In genomic region chr12:73123093-73124041, GRCm38 (mm10) we compare ENCODE assay signal across 8 mouse cellular contexts. TPM values are rescaled to one million over a fixed set of nuclear protein-coding genes. Genes with fewer than 3 reads are reported as not detected.
DNase-seq lines count a peak whose midpoint lies in the region; ATAC-seq and TF ChIP-seq lines count a peak whose summit lies in the region.

Gene Mnat1 (plus strand): TSS chr12:73123717.

- H3K4me1 ChIP-seq in G1E (ENCODE audit: insufficient read depth, low read depth, low read length): peaks cover 28% of the 10 kb centered on the region
- peaks cover 3% of the 10 kb centered on the region for H3K4me1 ChIP-seq in forebrain, embryonic 16.5 days (replicated peaks; ENCODE audit: control insufficient read depth, insufficient read depth, low read length)
- peaks cover 16% of the 10 kb centered on the region for H3K4me1 ChIP-seq in lung, embryonic 15.5 days

- under 1% methylated on average over 23 of the region's 23 CpGs for WGBS in forebrain, embryonic 16.5 days
- 1% methylated on average over 23 of the region's 23 CpGs for WGBS in lung, embryonic 15.5 days

- no peak within 1 kb of the TSS for H3K27ac ChIP-seq in forebrain, embryonic 16.5 days (ENCODE audit: low read length)
- H3K27ac ChIP-seq in lung, embryonic 15.5 days: 0 out of 2 replicates have a peak within 1 kb of the TSS, but pooled peaks have one; percentile 47

- H3K9me3 ChIP-seq in G1E (replicated peaks): no peaks in the 10 kb centered on the region
- H3K9me3 ChIP-seq in forebrain, embryonic 16.5 days (ENCODE audit: control insufficient read depth, low read length): no peaks in the 10 kb centered on the region
- no peaks in the 10 kb centered on the region for H3K9me3 ChIP-seq in lung, embryonic 15.5 days

- H3K9ac ChIP-seq in forebrain, embryonic 16.5 days (replicated peaks; ENCODE audit: low read depth, low read length): peak within 1 kb of the TSS; percentile 78
- peak within 1 kb of the TSS; percentile 72 for H3K9ac ChIP-seq in lung, embryonic 15.5 days

- peak within 1 kb of the TSS; percentile 81 for H3K4me3 ChIP-seq in G1E (ENCODE audit: low read depth, low read length)
- H3K4me3 ChIP-seq in forebrain, embryonic 16.5 days (replicated peaks; ENCODE audit: low read length): peak within 1 kb of the TSS; percentile 81
- peak within 1 kb of the TSS; percentile 86 for H3K4me3 ChIP-seq in lung, embryonic 15.5 days

- no peaks in the 10 kb centered on the region for H3K27me3 ChIP-seq in G1E (ENCODE audit: insufficient read depth, low read length)
- no peaks in the 10 kb centered on the region for H3K27me3 ChIP-seq in forebrain, embryonic 16.5 days (replicated peaks; ENCODE audit: control insufficient read depth, insufficient read depth, low read length)
- no peaks in the 10 kb centered on the region for H3K27me3 ChIP-seq in lung, embryonic 15.5 days

- TF ChIP-seq CTCF in G1E (IDR thresholded peaks at IDR 0.05; ENCODE audit: low read depth, low read length): no peak

- DNase-seq in G1E (ENCODE audit: low spot score): peak; percentile 78
- DNase-seq in cerebellum, adult 18-20 months: peak; percentile 77 to 90
- peak; percentile 93 for DNase-seq in heart, postnatal 4 days
- peak; percentile 47 to 77 for DNase-seq in layer of hippocampus, adult 8-10 months (ENCODE audit: low spot score in 2 of 2)
- peak; percentile 23 for DNase-seq in ovary, adult 18-20 months (ENCODE audit: low spot score)
- DNase-seq in thymus, postnatal 0 days (ENCODE audit: low spot score): peak; percentile 79

- peak within 1 kb of the TSS; percentile 66 for H3K4me2 ChIP-seq in forebrain, embryonic 16.5 days (ENCODE audit: low read length)
- peak within 1 kb of the TSS; percentile 60 for H3K4me2 ChIP-seq in lung, embryonic 15.5 days

- H3K36me3 ChIP-seq in G1E (replicated peaks): peaks cover 5% of the 10 kb centered on the region
- no peaks in the 10 kb centered on the region for H3K36me3 ChIP-seq in forebrain, embryonic 16.5 days (ENCODE audit: control insufficient read depth, insufficient read depth)
- H3K36me3 ChIP-seq in lung, embryonic 15.5 days: no peaks in the 10 kb centered on the region

- ATAC-seq in G1E (ENCODE audit: extremely low read depth, insufficient number of reproducible peaks, low FRiP score, poor library complexity, severe bottlenecking): peak; percentile 80
- peak; percentile 78 for ATAC-seq in forebrain, embryonic 16.5 days
- ATAC-seq in lung, embryonic 15.5 days (ENCODE audit: borderline replicate concordance, extremely low read depth, low FRiP score, low TSS enrichment): peak; percentile 42

RNA-seq across cellular contexts. Expression of gene Mnat1, which starts in this region (rescaled TPM):
- total RNA-seq in G1E (2014; fragmentation: Nextera tagmentation) (34.0 and 37.0 TPM in 2 replicates), G1E (2017) (69.8 and 70.7 TPM in 2 replicates)
- polyA plus RNA-seq in G1E (2012): 4.8 and 5.1 TPM in 2 replicates
- polyA plus RNA-seq in forebrain, embryonic 16.5 days (2015; fragmentation: Nextera tagmentation; extraction: Ambion mirVana): 14.5 and 17.3 TPM in 2 replicates
- total RNA-seq in heart, postnatal 4 days (2021): 10 to 100 TPM; 28.0 to 30.3 TPM
- total RNA-seq in layer of hippocampus, adult 8-10 months (2022): 10 to 100 TPM; 22.5 to 24.1 (median 23.4) TPM
- polyA plus RNA-seq in lung, embryonic 15.5 days (2015; fragmentation: Nextera tagmentation; extraction: Ambion mirVana): 31.4 and 31.9 TPM in 2 replicates
- 37.2 and 37.5 TPM in 2 replicates for polyA plus RNA-seq in thymus, postnatal 0 days (2015; fragmentation: Nextera tagmentation; extraction: Ambion mirVana)

Comparison
In these comparisons a context has a peak if more than half of its experiments do, and no peak if none do; other contexts are left out.
1. DNase-seq: peak in every context shown above with its lines; median percentile 93 in heart, postnatal 4 days; 84 in cerebellum, adult 18-20 months; 79 in thymus, postnatal 0 days; 78 in G1E; 62 in layer of hippocampus, adult 8-10 months; 23 in ovary, adult 18-20 months.